Mouse (Mus musculus) gastrocnemius, adult 18-20 months (tissue): ENCODE data around the gene Cklf. TPM values are rescaled to one million over a fixed set of nuclear protein-coding genes. Genes with fewer than 3 reads are reported as not detected.
"Not testable (repeated sequence)": the region's sequence is repeated elsewhere in the genome, so short reads cannot be mapped to it uniquely, and the experiment has no call there.

Experiments used
- DNase-seq: peaks from one replicate; pipeline ENCODE4 v3.0.0; 2021; ENCODE audit warnings: low spot score
- long read RNA-seq, 2 experiments: library from polyadenylated mRNA; stranded (forward); transcript quantifications; one replicate each; pipeline ENCODE4 v2.0.0; 2021
- total RNA-seq, 2 experiments: library from RNA; stranded (reverse); gene quantifications; 2 replicates each; pipeline ENCODE4 v1.2.3; 2021

The Cklf gene
- 1 to 10 TPM in 1 of 2 experiments, under 1 TPM in 1; 0.74 to 2.3 TPM for total RNA-seq
- long read RNA-seq, experiment 1 = 0 reads
- long read RNA-seq, experiment 2 = 0 reads

DNA sequence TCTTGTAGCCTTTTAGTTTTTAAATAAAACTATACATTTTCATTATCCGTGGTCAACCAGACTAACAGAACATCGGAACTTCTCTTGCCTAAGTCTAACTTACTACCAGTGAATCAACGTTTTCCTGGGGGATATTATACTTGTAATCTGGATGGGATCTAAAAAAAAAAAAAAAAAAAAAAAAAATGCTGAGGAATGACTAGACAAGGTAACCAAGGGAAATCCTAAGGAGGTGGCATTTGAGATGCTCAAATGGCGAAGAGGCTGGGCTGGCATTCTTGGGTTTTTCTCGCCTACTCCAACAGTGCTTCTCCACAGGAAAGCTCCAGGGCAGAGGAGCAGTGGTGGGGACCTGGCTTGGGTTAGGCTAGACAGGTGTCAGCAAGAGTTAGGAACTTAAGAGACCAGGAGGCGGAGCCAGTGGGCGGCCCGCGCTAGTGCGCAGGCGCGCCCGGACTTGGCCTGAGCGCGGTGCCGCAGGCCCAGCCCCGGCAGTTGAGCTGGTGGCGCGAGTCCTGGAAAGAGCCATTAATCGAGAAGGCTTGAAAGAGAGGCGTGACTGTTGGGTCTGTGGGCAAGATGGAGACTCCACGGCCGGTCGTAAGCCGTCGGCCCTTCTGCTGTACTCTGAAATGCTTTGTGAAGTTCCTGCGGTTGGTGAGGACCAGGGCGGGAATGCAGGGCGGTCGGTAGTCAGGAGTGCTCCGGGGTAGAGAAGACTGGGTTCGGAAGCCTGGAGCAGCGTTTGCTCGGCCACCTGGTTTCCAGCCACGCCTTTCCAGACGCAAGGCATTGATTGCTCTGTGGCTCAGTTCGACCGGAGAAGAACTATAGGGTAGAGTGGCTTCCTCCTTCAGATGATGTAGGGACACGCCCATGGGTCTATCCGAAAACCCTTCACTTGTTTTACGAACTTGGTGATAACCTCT lies at the start of gene Cklf:
TSS of gene Cklf (plus strand) at position 423 of the 929 bp plus-strand sequence.
- DNase-seq = peak; percentile 82

DNA sequence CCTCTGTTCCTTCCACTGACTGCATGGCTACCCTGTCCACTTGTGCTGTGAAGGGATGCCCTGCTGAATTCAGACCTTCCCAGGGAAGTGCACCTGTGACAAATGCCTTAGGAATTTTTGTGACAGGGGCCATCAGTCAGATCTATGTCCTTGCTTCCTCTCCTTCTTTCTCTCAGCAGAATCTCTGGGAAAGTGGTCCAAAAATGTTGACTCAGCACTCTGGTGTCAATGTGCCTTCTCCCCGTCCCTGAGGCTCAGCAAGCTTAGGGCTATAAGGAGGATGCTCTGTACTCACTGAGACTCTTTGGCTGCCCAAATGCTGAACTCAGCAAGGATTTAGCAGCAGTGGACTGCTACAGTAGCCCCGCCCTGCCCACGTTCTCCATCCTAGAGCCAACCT lies 49.0 kb upstream of the Cklf start:
- no peak for DNase-seq

DNA sequence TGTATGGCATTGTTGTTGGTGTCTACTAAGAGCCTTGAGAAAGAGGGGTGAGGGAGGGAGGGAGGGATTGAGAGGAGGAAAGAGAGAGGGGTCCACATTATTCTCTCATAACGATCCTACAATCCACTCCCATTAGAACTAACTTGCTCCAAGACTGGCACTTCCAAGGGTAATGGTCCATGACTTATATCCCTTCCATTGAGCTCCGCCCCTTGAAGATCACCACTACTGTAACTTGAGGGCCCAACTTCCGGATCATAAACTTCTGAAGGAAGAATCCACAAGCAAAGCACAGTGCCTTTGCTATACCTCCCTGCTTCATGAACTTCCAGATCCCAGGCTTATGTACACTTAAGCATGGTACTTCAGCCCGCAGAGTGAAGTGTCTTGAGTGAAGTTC lies 48.3 kb upstream of the Cklf start:
- no peak for DNase-seq

DNA sequence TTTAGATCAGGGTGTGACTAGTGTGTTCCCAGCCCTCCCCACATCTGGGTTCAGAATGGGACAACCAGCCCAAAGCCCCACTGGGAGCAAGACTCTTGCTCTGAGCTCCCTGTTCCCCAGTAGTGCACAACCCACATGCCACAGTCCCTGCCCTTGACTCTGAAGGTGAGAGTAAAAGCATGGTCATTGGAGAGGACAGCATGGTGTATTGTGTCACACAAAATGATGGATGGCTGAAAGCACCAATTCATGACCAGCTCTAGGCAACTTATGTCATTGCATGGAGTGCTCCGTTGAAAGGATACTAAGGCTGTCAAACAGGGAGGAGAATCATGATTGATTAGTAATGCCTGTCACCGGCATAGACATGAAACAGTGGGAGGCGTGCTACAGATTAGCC lies 45.4 kb upstream of the Cklf start:
- no peak for DNase-seq

DNA sequence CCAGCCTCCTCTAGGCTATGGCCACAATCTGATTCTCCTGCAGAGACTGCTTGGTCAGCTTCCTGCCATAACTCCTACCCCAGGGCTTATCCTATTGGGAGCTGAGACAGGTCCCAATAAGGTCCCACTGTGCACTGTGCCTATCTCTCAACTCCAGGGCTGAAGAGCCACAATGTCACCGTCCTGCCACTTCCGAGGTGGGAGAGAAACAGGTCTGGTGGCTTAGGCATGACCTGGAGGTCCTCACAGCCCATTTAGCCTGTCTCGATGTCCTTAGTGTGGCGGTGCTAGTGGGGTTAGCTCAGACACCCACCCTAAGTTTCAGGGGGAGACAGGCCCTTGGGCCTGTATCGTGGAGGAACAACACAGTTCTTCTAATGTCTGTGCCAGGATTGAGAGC lies 33.1 kb upstream of the Cklf start:
- DNase-seq = no peak

DNA sequence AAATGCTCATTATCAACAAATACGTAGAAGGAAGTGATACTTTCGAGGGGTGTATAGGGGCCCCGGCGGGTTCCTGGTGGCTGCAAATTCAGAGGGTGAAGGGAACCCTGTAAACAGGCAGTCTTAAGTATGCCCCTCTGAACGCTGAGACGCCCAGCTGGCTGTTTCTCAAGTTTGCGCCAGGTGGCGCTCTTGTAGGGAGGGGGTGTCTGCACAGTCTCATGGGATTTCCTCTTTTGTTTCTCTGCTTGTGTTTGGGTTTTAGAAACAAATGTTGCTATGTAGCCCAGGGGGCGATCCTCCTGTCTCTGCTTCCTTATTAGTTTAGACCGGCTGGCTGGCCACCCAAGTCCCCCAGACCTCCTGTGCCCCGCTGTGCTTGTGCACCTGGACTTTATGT lies 31.6 kb upstream of the Cklf start:
- DNase-seq = peak; percentile 24

DNA sequence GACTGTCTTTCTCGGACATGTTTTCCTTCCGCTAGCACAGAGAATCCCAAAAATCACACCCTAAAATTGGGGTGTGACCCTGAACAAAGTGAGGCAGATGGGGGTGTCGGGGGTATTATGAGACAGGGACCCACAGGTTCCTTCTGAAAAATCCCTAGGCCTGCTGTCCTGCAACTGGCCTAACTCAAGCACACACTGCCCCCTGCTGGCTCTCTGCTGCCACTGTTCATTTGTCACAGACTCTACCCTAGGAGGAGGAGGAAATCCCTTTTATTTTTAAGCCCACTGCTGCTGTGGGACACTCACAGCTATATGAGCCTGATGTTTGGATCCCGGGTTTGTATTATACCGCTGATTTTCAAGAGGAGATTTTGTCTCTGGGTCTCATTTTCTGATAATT lies 30.9 kb upstream of the Cklf start:
- peak; percentile 60 for DNase-seq

DNA sequence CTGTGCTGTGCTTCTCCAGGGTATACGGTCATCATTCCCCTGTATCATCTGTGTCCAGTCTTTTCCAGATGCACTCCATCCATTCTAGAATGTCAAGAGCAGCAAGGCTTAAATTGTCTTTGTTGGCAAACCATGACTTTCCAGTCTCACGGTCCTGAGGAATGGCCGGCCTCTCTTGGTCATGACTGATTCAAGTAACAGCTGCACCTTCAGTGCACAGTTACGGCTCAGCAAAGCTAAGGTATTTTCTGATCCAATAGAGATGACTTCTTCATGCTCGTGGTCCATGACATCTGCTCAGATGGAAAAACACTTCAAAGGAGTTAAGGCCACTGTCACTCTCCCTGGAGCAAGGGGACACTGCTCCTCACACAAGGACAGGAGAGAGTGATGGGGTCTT lies 23.6 kb upstream of the Cklf start:
- no peak for DNase-seq

DNA sequence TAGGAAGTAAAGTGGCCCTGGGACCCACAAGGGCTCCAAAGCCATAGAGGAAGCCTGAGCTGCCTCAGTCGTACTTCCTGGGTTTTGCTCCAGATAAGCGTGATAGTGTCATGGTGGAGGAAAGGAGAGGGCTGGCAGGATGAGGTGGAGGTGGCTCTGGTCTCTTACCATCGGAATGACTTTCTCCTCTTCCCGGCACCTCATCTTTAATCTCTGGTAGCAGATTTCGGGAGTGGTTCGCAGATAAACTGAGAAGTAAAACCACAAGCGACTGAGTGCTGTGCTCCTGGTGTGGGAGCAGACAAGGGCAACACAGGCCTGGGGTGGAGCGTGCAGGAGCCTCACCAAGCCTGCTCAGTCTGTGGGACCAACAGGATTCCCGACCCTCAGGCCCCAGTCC lies 20.3 kb upstream of the Cklf start:
- no peak for DNase-seq

DNA sequence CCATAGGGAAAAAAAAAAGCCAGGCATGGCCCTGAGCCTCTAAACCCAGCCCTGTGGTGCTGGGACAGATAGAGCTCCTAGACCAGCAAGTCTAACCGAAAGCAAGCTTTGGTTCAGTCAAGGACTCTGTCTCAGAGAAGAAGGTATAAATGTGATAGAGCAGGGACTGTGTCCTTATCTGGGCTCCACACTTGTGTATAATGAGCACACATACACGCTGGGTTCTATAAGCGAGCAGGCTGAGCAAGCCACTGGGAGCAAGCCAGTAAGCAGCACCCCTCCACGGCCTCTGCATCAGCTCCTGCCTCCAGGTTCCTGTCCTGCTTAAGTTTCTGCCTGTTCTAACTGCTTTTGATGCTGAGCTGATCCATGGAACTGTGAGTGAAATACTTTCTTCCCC lies 18.6 kb upstream of the Cklf start:
- DNase-seq = no peak

DNA sequence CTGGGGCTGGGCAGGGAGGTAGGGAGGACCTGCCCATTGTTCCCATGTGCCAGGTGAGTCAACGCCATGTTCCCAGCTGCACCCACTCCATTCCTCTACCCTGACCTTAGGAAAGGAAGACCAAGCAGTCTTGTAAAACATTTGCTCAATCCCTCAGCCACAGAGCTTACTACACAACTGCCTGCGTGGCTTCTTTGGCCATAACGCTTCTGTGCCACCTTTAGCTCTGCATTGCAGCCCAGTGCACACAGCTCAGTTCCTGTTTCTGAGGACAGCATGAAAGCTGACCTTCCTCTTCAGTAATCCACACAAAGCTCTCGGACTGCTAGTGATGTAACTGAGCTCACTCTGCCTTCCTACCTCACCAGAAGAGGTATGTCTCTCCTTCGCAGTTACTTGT lies 17.7 kb upstream of the Cklf start:
- DNase-seq = no peak

DNA sequence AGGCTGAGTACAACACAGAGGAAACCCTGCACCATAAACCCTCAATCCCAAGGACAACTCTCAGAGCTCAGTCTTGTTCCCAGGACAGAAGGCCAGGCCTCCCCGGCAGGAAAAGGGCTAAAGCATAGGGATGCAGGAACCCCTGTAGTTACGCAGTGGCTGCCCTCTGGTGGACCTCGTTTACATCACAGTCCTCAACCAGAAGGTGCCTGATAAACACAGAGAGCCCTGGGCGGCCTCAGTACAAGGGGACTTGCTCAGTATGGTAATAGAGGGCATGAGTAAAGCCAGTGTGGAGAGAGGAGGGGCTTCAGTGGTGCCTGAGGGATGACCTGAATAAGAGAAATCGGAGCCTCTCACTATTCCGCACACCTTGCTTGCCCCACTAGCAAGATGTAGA lies 16.1 kb upstream of the Cklf start:
- no peak for DNase-seq

DNA sequence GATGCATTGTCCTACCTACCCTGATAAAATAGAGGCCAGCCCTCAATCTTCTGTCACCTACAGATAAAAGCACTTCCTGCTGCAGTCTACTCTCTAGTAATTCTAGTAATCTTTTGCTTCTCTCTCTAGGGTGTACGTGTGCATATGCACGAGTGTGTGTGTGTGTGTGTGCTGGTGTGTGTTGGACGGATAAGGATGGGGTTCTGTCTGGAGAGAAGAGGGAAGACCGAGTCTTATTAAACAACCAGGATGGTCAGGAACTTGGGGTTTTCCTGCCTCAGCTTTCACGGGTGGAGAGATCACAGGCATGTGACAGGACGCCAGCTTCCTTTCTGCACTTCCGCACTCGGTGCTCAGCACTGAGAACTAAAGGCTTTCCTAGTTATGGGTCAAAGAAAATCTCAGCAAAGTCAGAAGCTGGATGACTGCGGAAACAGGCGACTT lies 11.2 kb upstream of the Cklf start:
- no peak for DNase-seq

DNA sequence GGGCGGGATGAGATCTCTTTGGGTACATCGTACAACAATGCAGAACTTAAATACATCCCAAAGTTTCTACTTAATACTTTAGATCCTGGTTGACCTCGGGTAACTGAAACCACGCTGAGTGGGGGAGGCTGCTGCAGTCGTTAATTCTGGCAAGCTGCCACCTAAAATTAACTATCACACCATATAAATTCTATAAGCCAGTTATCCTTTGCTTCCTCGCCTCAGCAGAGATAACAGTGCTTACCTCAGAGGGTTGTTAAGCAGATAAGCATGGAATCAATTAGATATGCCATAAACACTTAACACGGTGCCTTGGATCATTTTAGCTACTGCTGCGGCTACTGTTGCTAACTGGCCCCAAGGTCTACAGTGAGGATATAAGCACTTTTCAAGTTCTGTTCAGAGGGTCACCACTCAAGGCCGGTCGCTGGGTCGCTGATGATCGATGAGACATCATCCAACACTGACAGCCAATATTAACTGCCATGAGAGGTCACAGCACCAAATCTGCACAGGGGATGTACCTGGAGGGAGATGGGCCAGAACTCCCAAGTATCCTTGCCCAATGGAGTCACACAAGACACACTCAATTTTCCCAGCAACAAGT lies 8.5 kb upstream of the Cklf start:
- no peak for DNase-seq

DNA sequence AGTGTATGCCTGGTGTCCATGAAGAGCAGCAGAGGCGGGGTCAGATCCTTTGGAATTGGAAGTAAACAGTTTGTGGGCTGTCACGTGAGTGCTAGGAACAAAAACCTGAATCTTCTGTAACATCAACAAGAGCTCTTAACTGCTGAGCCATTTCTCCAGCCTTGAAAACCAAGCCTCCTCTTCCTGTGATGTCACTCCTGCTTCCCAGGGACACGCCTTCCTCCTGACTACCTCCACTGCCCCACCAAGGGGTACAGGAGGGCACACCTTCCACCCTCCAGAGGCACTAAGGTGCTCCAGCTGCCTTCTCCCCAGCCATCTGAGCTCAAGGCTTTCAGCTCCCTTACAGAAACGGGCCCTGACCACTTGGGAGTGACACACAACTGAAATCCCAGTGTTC lies 4.0 kb upstream of the Cklf start:
- no peak for DNase-seq

DNA sequence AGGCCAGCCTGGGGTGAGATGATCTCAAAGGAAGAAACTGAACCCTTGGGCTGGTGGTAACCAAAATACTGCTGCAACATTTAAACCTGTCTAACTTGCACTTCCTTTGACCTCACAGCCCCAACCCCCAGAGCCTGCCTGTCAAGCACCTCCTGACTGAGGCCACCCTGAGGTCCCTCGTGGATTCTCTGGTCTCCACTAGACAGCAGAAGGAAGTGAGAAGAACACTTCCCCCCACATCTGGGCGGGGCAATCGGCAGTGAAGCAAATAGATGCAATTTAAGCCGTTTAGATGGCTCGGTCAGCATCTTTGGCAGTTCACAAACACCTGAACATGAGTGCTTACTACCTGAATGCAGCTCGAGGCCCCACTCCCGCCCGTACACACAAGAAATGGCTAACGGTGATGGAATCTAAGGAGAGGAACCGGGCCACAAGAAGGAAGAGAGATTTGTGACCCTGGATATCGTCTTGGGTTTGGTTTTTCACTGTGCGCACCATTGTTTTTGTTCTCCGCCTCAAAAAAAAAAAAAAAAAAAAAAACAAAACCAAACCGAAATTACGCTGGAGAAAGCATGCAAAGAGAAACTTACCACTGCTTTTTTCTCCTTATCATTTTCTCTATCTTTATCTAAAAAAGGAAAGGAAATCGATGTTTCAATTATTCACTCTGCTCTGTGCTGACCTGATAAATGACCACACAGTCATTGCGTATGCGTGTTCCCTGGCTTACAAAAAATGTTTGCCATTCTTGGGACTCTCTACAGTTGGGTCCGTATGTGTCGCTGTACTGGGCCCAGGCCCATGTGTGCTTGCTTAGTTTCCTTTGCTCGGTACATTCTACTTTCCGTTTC lies 3.4 kb upstream of the Cklf start:
- no peak for DNase-seq

DNA sequence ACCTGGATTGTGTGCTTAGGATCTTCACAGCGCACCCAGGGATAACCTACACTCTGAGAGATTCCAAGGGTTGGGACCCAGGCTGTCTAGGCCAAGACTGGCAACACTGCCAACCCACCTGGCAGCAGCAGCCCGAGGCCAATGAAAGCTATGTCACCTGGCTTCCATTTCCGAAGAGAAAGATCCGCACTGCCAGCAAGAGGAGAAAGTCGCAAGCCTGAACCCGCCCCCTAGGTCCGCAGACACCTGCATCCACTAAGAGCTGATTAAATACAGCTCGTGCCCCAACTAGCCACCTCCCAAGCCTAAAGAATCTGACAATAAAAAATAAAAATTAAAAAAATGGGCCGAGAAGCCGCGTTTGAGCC lies 2.8 kb upstream of the Cklf start:
- peak; percentile 8 for DNase-seq

DNA sequence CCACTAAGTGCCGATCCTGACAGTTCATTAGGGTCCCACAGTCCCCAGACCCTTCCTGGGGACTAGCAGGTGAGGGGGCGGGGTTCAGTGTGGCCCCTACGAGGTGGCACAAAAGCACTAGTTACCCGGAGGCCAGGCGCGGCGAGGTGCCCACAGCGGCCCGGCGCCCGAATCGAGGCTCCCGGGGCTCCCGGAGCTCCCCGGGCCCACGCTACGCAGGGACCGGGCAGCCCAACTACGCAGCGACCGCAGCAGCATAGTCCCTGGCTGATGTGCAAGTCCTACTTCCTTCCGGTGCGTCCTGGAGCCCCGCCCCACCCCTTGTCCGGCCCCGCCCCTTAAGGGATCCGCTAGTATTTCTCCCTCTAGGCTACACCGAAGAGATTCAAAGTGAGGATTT lies 2.4 kb upstream of the Cklf start, which contains the start of gene Tk2:
TSS of gene Tk2 (minus strand) at position 283 of the 400 bp plus-strand sequence.
- peak; percentile 65 for DNase-seq

DNA sequence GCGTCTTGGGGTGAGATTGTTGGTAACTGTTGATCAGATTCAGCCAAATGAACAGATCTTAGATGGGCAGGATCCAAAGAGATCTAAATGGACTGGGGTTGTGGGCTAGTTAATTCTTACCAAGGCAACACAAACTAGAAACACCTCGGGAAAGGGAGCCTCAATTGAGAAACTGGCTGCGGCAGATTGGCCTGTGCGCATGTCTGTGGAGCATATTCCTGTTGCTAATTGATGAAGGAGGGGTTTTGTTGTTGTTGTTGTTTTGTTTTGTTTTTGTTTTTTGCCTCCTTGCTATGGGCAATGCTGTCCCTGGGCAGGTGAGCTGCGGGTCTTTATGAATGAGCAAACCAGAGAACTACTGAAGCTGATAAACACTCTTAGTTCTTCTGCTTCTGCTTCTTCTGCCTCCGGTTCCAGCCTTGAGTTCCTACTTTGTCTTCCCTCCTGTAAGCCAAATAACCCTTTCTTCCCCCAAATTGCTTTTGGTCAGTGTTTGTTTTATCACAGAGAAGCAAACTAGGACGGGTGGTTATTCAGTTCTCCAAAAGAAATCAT lies 1.1 kb upstream of the Cklf start:
- no peak for DNase-seq

DNA sequence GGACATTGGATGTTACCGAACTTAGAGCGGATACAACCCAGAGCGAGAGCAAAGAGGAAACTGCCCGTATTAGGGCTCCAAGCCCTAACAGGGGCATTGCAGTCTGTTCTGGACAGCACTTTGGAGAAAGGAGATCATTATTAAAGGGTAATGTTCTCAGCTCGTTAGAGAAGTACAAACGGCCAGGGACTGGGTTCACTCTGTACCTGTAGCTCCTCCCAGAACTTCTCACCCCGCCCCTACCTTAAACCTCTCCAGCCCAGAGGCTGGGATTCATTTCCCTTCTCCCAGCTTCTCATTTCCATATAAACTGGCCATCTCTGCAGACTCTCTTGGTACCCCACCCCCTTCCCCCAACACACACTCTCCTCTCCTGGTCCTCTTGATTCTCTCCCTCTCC lies 800 bp downstream of the Cklf start:
- no peak for DNase-seq

DNA sequence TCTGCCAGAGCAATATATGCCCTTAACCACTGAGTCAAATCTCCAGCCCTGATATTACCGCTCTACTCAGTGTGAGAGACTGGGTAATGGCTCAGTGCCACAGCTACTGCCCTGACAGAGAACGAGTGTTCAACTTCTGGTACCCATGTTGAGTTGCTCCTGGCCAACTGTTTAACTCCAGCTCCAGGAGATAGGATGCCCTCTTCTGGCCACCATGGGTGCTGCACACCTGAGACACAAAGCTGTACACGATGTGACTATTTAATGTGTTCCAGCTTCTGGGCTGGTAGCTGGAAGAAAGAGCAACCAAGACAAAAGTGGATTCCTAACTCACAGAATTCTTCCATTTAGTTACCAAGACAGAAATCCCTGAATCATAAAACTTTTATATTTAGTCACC lies 2.4 kb downstream of the Cklf start:
- DNase-seq = no peak

DNA sequence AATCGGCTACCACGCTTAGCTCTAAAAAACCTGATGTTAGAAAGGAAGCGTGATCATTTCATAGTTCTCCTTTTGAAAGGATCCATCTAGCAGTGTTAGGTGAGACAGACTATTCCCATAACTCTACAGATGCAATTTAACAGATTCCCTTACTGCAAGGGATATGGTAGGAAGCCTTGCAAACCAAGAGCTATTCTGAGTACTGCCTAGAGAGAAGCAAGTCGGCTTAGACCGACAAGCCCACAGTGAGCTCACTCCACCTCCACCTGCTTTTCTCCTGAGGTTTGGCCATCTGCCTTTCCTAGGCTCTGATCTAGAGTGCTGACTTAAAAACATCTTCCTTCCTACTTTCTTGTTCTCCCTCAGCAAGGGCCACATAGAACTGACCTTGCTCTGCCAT lies 11.1 kb downstream of the Cklf start:
- DNase-seq = not testable (repeated sequence)
